Mouse (Mus musculus) cortical plate, adult 2 months (tissue): ENCODE measurements at regions not wholly inside any gene's neighbourhood (a gene's known extent, or its start where the extent isn't known, plus 50 kb on each side); places are given as distances from the start of the nearest gene placed in this dataset.

Experiments used
- CTCF ChIP-seq: fragments of 200-500 bp; IDR thresholded peaks from 2 replicates; pipeline ENCODE4 v1.5.1; 2011; ENCODE audit warnings: mild to moderate bottlenecking, control low read depth, low read length; ENCODE audit not compliant: insufficient read depth; ENCODE audit errors: extremely low read depth
- POLR2A ChIP-seq: fragments of 200-500 bp; IDR thresholded peaks from 2 replicates; pipeline ENCODE4 v1.6.1; 2011; ENCODE audit warnings: mild to moderate bottlenecking, low read length, control low read depth; ENCODE audit not compliant: insufficient read depth; ENCODE audit errors: extremely low read depth

GRCm38 (mm10) chr3:117117838-117118237, 149.1 kb upstream of the Palmd start:
- TF ChIP-seq POLR2A (no peak), CTCF (peak; percentile 31; the same call in 1 of the 2 replicates)
